Mouse (Mus musculus): ENCODE results near the gene Muc13. TPM values are rescaled to one million over a fixed set of nuclear protein-coding genes. Genes with fewer than 3 reads are reported as not detected.

Gene Muc13
- polyA plus RNA-seq, 1 experiment from 2014 or later = 0.08 TPM

DNA sequence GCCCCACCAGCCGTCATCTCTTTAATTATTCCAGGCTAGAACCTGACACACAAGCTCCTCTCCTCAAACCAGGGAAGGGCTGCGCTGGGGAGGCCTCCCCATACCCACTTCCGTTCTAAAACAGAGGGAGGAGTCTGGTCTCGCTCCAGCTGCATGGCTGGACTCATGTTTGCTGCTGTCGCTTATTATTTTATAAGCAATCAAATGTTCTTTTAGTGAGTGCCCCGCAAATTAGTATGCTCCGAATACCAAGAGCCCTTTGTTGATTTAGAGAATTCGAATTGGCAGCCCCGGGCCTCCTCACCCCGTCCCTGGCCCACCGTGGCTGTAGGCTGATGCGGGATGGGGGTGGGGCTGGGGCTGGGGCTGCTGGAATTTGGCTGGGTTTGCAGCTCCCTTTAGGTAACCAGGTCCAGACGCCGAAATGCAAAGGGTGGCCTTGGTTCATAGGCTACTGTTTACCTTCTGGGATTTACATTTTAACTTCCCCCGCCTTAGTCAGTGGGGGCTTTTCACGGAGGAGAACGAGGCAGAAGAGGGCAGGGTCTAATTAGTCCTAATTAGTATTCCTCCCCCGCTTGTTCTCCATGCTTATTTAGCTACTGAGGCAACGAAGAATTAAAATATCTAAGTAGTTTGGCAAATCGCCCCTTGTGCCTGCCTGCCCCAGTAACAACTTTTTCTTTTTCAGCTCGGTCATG, 39.0 kb downstream of the Muc13 start:
- Histone ChIP-seq H3K27ac (replicated peaks) (peak overlapping the region; percentile 49; the same call in 1 of the 2 replicates), H3K4me3 (peak overlapping the region; percentile 20), H3K9me3 (no peaks in the 10 kb centered on the region), H3K4me1 (peaks cover 35% of the 10 kb centered on the region), H3K4me2 (replicated peaks) (peak overlapping the region; percentile 43), H3K36me3 (no peaks in the 10 kb centered on the region), H3K27me3 (peaks cover 53% of the 10 kb centered on the region), H3K9ac (replicated peaks) (no peak overlapping the region)
- 2% methylated on average over 21 of the region's 21 CpGs for WGBS
- ATAC-seq (ENCODE audit: low FRiP score, low read depth) = peak; percentile 47

DNA sequence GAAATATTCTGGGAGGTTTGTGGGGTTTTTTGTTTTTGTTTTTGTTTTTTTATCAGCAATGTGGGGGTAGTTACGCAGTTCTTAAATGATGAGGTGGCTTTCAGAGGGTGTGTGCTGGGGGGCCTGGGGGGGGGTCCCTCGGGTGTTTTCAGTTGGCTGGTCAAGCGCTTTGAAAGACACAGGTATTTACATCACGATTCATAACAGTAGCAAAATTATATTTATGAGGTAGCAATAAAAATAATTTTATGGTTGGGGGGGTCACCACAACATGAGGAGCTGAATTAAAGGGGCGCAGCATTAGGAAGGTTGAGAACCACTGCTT, 39.6 kb downstream of the Muc13 start:
- Histone ChIP-seq H3K4me2 (replicated peaks) (peak overlapping the region; percentile 43), H3K9ac (replicated peaks) (no peak overlapping the region), H3K27ac (replicated peaks) (no peak overlapping the region), H3K4me1 (peaks cover 35% of the 10 kb centered on the region), H3K4me3 (peak overlapping the region; percentile 16), H3K27me3 (peaks cover 50% of the 10 kb centered on the region), H3K9me3 (no peaks in the 10 kb centered on the region), H3K36me3 (no peaks in the 10 kb centered on the region)
- 9% methylated on average over 5 of the region's 5 CpGs for WGBS
- no peak for ATAC-seq (ENCODE audit: low FRiP score, low read depth)

DNA sequence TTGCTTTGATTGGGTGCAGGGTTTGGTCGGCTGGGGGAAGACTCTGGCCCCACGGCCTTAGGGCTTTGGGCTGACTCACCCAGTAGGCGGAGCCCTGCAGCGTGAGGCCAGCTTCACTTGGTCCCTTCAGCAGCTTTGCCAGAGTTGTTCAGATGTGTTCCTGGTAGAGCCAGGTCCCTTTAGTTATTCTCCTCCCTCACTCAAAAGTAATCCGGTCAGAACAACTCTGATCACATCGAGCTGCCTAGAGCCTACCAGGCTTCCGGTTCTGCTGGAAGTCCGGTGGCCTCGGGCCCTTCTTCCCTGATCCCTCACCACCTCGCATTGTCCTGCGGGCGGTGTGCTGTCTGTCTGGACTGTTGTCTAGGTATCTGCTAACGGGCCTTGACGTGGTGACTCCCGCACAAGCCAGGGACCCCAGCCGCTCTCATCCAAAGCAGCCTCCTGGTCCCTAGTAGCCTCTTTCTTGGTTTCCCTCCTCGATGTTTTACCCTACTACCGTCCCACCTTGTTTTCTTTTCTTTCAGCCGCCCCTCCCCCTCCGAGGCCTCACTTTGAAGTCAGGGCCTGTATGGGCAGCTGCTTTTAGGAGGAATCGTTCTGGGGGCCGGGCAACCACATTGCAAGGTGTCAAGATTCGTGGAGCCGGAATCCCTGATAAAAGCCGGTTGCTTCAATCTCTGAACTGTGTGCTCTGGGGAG, 40.1 kb downstream of the Muc13 start:
- no peak overlapping the region for H3K27ac ChIP-seq (replicated peaks)
- no peaks in the 10 kb centered on the region for H3K36me3 ChIP-seq
- peaks cover 34% of the 10 kb centered on the region for H3K4me1 ChIP-seq
- peak; percentile 44 for ATAC-seq (ENCODE audit: low FRiP score, low read depth)
- peak overlapping the region; percentile 16 for H3K4me3 ChIP-seq
- peak overlapping the region; percentile 43 for H3K4me2 ChIP-seq (replicated peaks)
- no peaks in the 10 kb centered on the region for H3K9me3 ChIP-seq
- peaks cover 44% of the 10 kb centered on the region for H3K27me3 ChIP-seq
- H3K9ac ChIP-seq (replicated peaks) = peak overlapping the region; percentile 29; the same call in 1 of the 2 replicates
- WGBS = 1% methylated on average over 25 of the region's 25 CpGs

DNA sequence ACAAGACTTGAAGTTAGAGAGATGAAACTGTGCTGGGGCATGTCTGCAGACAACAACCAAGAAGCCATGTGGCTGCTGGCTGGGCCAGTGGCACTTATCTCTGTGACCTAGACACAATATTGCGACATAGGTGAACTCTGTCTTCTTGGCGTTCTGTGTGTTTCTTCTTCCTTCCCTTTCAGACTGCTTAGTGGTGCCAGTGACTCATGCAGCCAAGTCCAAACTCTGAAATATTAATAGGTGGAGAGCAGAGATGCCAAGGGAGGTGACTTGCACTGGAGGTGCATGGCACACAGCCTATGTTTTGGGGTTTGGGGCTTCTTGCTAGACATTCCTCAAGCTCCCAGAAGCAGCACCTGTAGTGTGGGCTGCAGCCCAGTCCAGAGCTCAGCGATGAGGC, 42.8 kb downstream of the Muc13 start:
- Histone ChIP-seq H3K4me1 (peaks cover 23% of the 10 kb centered on the region), H3K9ac (replicated peaks) (no peak overlapping the region), H3K4me3 (no peak overlapping the region), H3K4me2 (replicated peaks) (no peak overlapping the region), H3K36me3 (no peaks in the 10 kb centered on the region), H3K9me3 (no peaks in the 10 kb centered on the region), H3K27me3 (peaks cover 24% of the 10 kb centered on the region), H3K27ac (replicated peaks) (no peak overlapping the region)
- ATAC-seq (ENCODE audit: low FRiP score, low read depth) = no peak
- WGBS = 88% methylated on average over 3 of the region's 3 CpGs

GRCm38 (mm10) chr16:33837191-33837590, 43.4 kb downstream of the Muc13 start:
- no peak overlapping the region for H3K9ac ChIP-seq (replicated peaks)
- H3K27me3 ChIP-seq = peaks cover 21% of the 10 kb centered on the region
- no peak for ATAC-seq (ENCODE audit: low FRiP score, low read depth)
- no peak overlapping the region for H3K27ac ChIP-seq (replicated peaks)
- 79% methylated on average over 3 of the region's 3 CpGs for WGBS
- H3K4me1 ChIP-seq = peaks cover 22% of the 10 kb centered on the region
- no peak overlapping the region for H3K4me3 ChIP-seq
- no peaks in the 10 kb centered on the region for H3K36me3 ChIP-seq
- no peak overlapping the region for H3K4me2 ChIP-seq (replicated peaks)
- no peaks in the 10 kb centered on the region for H3K9me3 ChIP-seq

GRCm38 (mm10) chr16:33840616-33841015, 46.8 kb downstream of the Muc13 start:
- Histone ChIP-seq H3K4me3 (no peak overlapping the region), H3K4me2 (replicated peaks) (no peak overlapping the region), H3K9me3 (no peaks in the 10 kb centered on the region), H3K9ac (replicated peaks) (no peak overlapping the region), H3K27me3 (peaks cover 8% of the 10 kb centered on the region), H3K27ac (replicated peaks) (no peak overlapping the region), H3K4me1 (peaks cover 3% of the 10 kb centered on the region; the same call in 1 of the 2 replicates), H3K36me3 (no peaks in the 10 kb centered on the region)
- WGBS = 80% methylated on average over 6 of the region's 6 CpGs
- ATAC-seq (ENCODE audit: low FRiP score, low read depth) = no peak

DNA sequence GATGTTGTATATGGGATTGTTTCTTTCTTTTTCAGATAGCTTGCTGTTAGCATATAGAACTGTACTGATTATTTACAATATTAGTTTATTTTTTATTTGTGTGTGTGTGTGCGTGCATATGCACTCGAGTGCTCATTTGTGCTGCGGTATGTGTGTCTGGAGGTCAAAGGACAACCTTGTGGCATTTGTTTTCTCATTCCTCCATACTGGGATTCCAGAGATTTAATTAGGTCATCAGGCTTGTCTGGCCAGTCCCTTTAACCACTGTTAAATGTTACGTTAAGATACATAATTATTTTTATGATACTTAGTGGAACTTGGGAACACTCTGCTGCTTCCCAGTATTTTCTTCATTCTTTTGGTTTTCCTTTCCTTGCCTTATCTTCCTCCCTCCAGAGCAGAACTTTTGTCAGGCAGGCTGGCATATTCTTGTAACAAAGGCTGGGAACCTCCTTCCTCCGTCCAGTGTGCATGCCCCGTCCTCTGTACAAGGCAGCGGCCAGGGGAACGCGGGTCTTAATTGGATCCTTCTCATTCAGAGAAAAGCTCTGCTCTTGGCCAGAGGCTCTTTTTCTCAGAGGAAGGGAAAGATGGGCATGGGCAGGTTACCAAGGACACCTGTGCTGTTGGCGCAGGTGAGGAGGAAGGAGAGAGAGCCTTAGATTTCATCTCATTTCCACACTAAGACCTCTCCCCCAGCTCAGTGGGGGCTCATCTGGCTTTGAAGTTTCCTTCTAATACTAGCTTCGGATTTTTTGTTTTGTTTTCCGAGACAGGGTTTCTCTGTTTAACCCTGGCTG, 48.4 kb downstream of the Muc13 start:
- Histone ChIP-seq H3K27ac (replicated peaks) (no peak overlapping the region), H3K27me3 (peaks cover 8% of the 10 kb centered on the region; the same call in 1 of the 2 replicates), H3K9me3 (no peaks in the 10 kb centered on the region), H3K9ac (replicated peaks) (no peak overlapping the region), H3K36me3 (no peaks in the 10 kb centered on the region), H3K4me3 (no peak overlapping the region), H3K4me2 (replicated peaks) (no peak overlapping the region), H3K4me1 (peaks cover 3% of the 10 kb centered on the region; the same call in 1 of the 2 replicates)
- ATAC-seq (ENCODE audit: low FRiP score, low read depth) = no peak
- WGBS = 65% methylated on average over 12 of the region's 12 CpGs

- WGBS = 35% methylated on average over 4 of the region's 4 CpGs
- Histone ChIP-seq H3K9me3 (no peaks in the 10 kb centered on the region), H3K27me3 (peaks cover 8% of the 10 kb centered on the region; the same call in 1 of the 2 replicates), H3K36me3 (no peaks in the 10 kb centered on the region), H3K4me2 (replicated peaks) (no peak overlapping the region), H3K4me1 (peaks cover 3% of the 10 kb centered on the region; the same call in 1 of the 2 replicates), H3K27ac (replicated peaks) (no peak overlapping the region), H3K9ac (replicated peaks) (no peak overlapping the region), H3K4me3 (no peak overlapping the region)
- ATAC-seq (ENCODE audit: low FRiP score, low read depth) = no peak
Observed at GRCm38 (mm10) chr16:33844150-33844611, 50.3 kb downstream of the Muc13 start.

DNA sequence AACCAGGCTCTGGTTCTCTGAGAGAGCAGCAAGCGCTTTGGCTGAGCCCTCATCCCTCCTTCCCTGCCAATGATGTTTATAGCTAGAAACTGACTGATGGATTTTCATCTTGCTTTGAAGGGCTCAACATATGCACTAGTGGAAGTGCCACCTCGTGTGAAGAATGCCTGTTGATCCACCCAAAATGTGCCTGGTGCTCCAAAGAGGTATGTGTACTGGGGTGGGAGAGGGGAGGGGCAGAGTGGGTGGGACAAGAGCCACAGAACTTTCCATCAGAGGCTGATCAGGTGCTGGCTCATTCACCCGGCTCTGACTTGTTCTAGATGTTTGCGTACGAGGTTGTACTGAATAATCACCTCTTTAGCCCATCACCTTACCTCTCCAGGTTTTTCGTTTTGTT, 51.0 kb downstream of the Muc13 start:
- ATAC-seq (ENCODE audit: low FRiP score, low read depth) = no peak

GRCm38 (mm10) chr16:33853271-33853670, 59.4 kb downstream of the Muc13 start:
- ATAC-seq (ENCODE audit: low FRiP score, low read depth) = no peak
- Histone ChIP-seq H3K9me3 (no peaks in the 10 kb centered on the region), H3K27ac (replicated peaks) (no peak overlapping the region)

More for the DNA sequence above, 51.0 kb downstream of the Muc13 start:
- Histone ChIP-seq H3K9me3 (no peaks in the 10 kb centered on the region), H3K36me3 (no peaks in the 10 kb centered on the region), H3K4me2 (replicated peaks) (no peak overlapping the region), H3K27ac (replicated peaks) (no peak overlapping the region), H3K4me3 (no peak overlapping the region), H3K9ac (replicated peaks) (no peak overlapping the region), H3K27me3 (peaks cover 8% of the 10 kb centered on the region; the same call in 1 of the 2 replicates), H3K4me1 (peaks cover 3% of the 10 kb centered on the region; the same call in 1 of the 2 replicates)
- 70% methylated on average over 6 of the region's 6 CpGs for WGBS

GRCm38 (mm10) chr16:33858766-33859165, 64.9 kb downstream of the Muc13 start:
- Histone ChIP-seq H3K4me2 (replicated peaks) (no peak overlapping the region), H3K36me3 (no peaks in the 10 kb centered on the region), H3K9me3 (no peaks in the 10 kb centered on the region), H3K4me3 (no peak overlapping the region), H3K9ac (replicated peaks) (no peak overlapping the region), H3K4me1 (peaks cover 9% of the 10 kb centered on the region), H3K27ac (replicated peaks) (no peak overlapping the region), H3K27me3 (no peaks in the 10 kb centered on the region; the same call in 1 of the 2 replicates)
- no peak for ATAC-seq (ENCODE audit: low FRiP score, low read depth)
- 91% methylated on average over 2 of the region's 2 CpGs for WGBS

More at GRCm38 (mm10) chr16:33853271-33853670, 59.4 kb downstream of the Muc13 start:
- Histone ChIP-seq H3K4me3 (no peak overlapping the region), H3K9ac (replicated peaks) (no peak overlapping the region), H3K27me3 (no peaks in the 10 kb centered on the region; the same call in 1 of the 2 replicates), H3K36me3 (no peaks in the 10 kb centered on the region), H3K4me2 (replicated peaks) (no peak overlapping the region), H3K4me1 (no peaks in the 10 kb centered on the region)

All from midbrain, embryonic 12.5 days (tissue).